Comparison of ENCODE assay signal across 8 mouse cellular contexts in genomic region chr5:45402632-45403031, GRCm38 (mm10). TPM values are rescaled to one million over a fixed set of nuclear protein-coding genes. Genes with fewer than 3 reads are reported as not detected.
DNase-seq lines count a peak whose midpoint lies in the region; ATAC-seq lines count a peak whose summit lies in the region.

No protein-coding gene starts in this region.

- peak; percentile 47; the same call in 1 of the 2 replicates for ATAC-seq in hindbrain, embryonic 11.5 days (ENCODE audit: low FRiP score)
- ATAC-seq in monocyte, adult 5-6 weeks (replicated peaks; ENCODE audit: insufficient number of reproducible peaks, low FRiP score, low TSS enrichment, poor library complexity, severe bottlenecking): no peak

- no peaks in the 10 kb centered on the region for H3K36me3 ChIP-seq in hindbrain, embryonic 11.5 days (ENCODE audit: control insufficient read depth, insufficient read depth, low read length)

- no peaks in the 10 kb centered on the region for H3K9me3 ChIP-seq in hindbrain, embryonic 11.5 days (ENCODE audit: control insufficient read depth, low read length)

- no peaks in the 10 kb centered on the region for H3K27me3 ChIP-seq in hindbrain, embryonic 11.5 days (ENCODE audit: control insufficient read depth, insufficient read depth, low read length)

- no peak overlapping the region for H3K4me2 ChIP-seq in hindbrain, embryonic 11.5 days (replicated peaks; ENCODE audit: low read depth, low read length)

- WGBS in hindbrain, embryonic 11.5 days: 20% methylated on average over 10 of the region's 11 CpGs

- H3K9ac ChIP-seq in hindbrain, embryonic 11.5 days (ENCODE audit: low read depth, low read length): no peak overlapping the region

- DNase-seq in MN1 (ENCODE audit: low spot score): peak; percentile 62
- DNase-seq in brain, embryonic 18.5 days (ENCODE audit: low read depth, low spot score): peak; percentile 54
- peak; percentile 14 for DNase-seq in fibroblast of lung, adult 2 months (ENCODE audit: low read depth)
- peak; percentile 83 for DNase-seq in hindbrain, embryonic 11.5 days (ENCODE audit: low spot score)
- DNase-seq in layer of hippocampus, adult 8-10 months (ENCODE audit: low spot score in 2 of 2): peak; percentile 48 to 73
- DNase-seq in lung, postnatal 25 days (ENCODE audit: low spot score): peak; percentile 64
- DNase-seq in retina, postnatal 7 days (ENCODE audit: low read depth, low spot score): peak; percentile 50

- no peak overlapping the region for H3K4me3 ChIP-seq in hindbrain, embryonic 11.5 days (ENCODE audit: low read depth, low read length)

- H3K4me1 ChIP-seq in hindbrain, embryonic 11.5 days (replicated peaks; ENCODE audit: control insufficient read depth, insufficient read depth, low read length): no peaks in the 10 kb centered on the region

- H3K27ac ChIP-seq in hindbrain, embryonic 11.5 days (ENCODE audit: low read depth, low read length): no peak overlapping the region

RNA-seq across cellular contexts. Expression of gene Qdpr, which starts 47.4 kb away (rescaled TPM):
- polyA plus RNA-seq in hindbrain, embryonic 11.5 days (2014; fragmentation: Nextera tagmentation; extraction: Ambion mirVana): 108 and 109 TPM in 2 replicates
- 100 to 1,000 TPM; 206 to 221 (median 212) TPM for total RNA-seq in layer of hippocampus, adult 8-10 months (2022)
- 11.9 to 30.2 TPM (median 15.1 TPM) in 3 replicates for total RNA-seq in monocyte, adult 5-6 weeks (2017)

RNA-seq across cellular contexts. Expression of gene Clrn2, which starts 50.9 kb away (rescaled TPM):
- not detected in 2 replicates for polyA plus RNA-seq in hindbrain, embryonic 11.5 days (2014; fragmentation: Nextera tagmentation; extraction: Ambion mirVana)
- total RNA-seq in layer of hippocampus, adult 8-10 months (2022): under 1 TPM in 2 of 4 experiments, not detected in 2; 0.69 to 0.80 TPM
- total RNA-seq in monocyte, adult 5-6 weeks (2017): not detected in 3 replicates

Comparison
In these comparisons a context has a peak if more than half of its experiments do, and no peak if none do; other contexts are left out.
1. DNase-seq: peak in every context shown above with its lines; median percentile 83 in hindbrain, embryonic 11.5 days; 64 in lung, postnatal 25 days; 62 in MN1; 60 in layer of hippocampus, adult 8-10 months; 54 in brain, embryonic 18.5 days; 50 in retina, postnatal 7 days; 14 in fibroblast of lung, adult 2 months.